Mouse (Mus musculus) G1E (cell line): Measurements from ENCODE around the gene Hnrnpu. TPM values are rescaled to one million over a fixed set of nuclear protein-coding genes. Genes with fewer than 3 reads are reported as not detected.

Experiments
- ATAC-seq: 2 replicates; pipeline ENCODE4 v1.8.0; 2016; ENCODE audit warnings: mild to moderate bottlenecking; ENCODE audit not compliant: insufficient number of reproducible peaks, poor library complexity, low FRiP score, severe bottlenecking; ENCODE audit errors: extremely low read depth
- DNase-seq: peaks from one replicate; pipeline ENCODE4 v3.0.0; 2012; ENCODE audit warnings: low spot score
- H3K27me3 ChIP-seq: 2 replicates; pipeline ENCODE4 v1.6.1; 2012; ENCODE audit warnings: mild to moderate bottlenecking, low read length, inconsistent platforms; ENCODE audit not compliant: insufficient read depth
- H3K36me3 ChIP-seq: replicated peaks from 2 replicates; pipeline ENCODE3; 2012; ENCODE audit warnings: mild to moderate bottlenecking, inconsistent platforms
- H3K4me1 ChIP-seq: 2 replicates; pipeline ENCODE4 v1.6.1; 2012; ENCODE audit warnings: low read depth, low read length, inconsistent platforms, mixed read lengths; ENCODE audit not compliant: insufficient read depth
- H3K4me3 ChIP-seq: 2 replicates; pipeline ENCODE4 v1.5.1; 2012; ENCODE audit warnings: low read depth, mild to moderate bottlenecking, inconsistent platforms, low read length, moderate library complexity, mixed read lengths
- H3K9me3 ChIP-seq: replicated peaks from 2 replicates; pipeline ENCODE4 v1.6.1; 2012; ENCODE audit warnings: inconsistent platforms
- CTCF ChIP-seq: IDR thresholded peaks from 2 replicates; pipeline ENCODE4 v1.5.1; 2012; ENCODE audit warnings: low read depth, low read length, inconsistent platforms, mixed read lengths
- GATA1 ChIP-seq: IDR thresholded peaks from 2 replicates; pipeline ENCODE4 v1.6.1; 2012; ENCODE audit warnings: borderline replicate concordance, low read length, inconsistent platforms, mixed read lengths
- GATA2 ChIP-seq: IDR thresholded peaks from 2 replicates; pipeline ENCODE4 v1.6.1; 2012; ENCODE audit warnings: low read depth, low read length, inconsistent platforms, borderline replicate concordance
- POLR2AphosphoS5 ChIP-seq: IDR thresholded peaks from 2 replicates; pipeline ENCODE4 v1.6.1; 2012; ENCODE audit warnings: low read depth, low read length, inconsistent platforms; ENCODE audit not compliant: insufficient replicate concordance
- TAL1 ChIP-seq: conservative IDR thresholded peaks from 2 replicates; pipeline ENCODE4 v1.6.1; 2012; ENCODE audit warnings: low read depth, low read length, inconsistent platforms, mixed read lengths
- polyA plus RNA-seq: library from polyadenylated mRNA; stranded (reverse); fragments of >175 nt; gene quantifications from 2 replicates; pipeline ENCODE4 v1.2.3, GENCODE M21; 2012
- total RNA-seq, 2 experiments: library from RNA; stranded (forward) in 1 of 2; stranded (reverse) in 1 of 2; fragments of 200-1000 nt in 1 of 2; fragments of >200 nt in 1 of 2; fragmentation: Nextera tagmentation in 1 of 2; gene quantifications; 2 replicates each; pipeline ENCODE4 v1.2.3; 2014 to 2017

The Hnrnpu gene
- total and polyA plus RNA-seq, 3 experiments: 441 to 932 (median 726) TPM

GRCm38 (mm10) chr1:178335860-178336261, 1.7 kb downstream of the Hnrnpu start:
- ATAC-seq (no peak), DNase-seq (no peak)
- Histone ChIP-seq H3K27me3 (no peaks in the 10 kb centered on the region), H3K4me1 (peaks cover 39% of the 10 kb centered on the region), H3K9me3 (no peaks in the 10 kb centered on the region), H3K4me3 (peak overlapping the region; percentile 100), H3K36me3 (peaks cover 52% of the 10 kb centered on the region)
- no peak for TF ChIP-seq CTCF
- no peak for TF ChIP-seq GATA2
- no peak for TF ChIP-seq POLR2AphosphoS5
- TF ChIP-seq GATA1: no peak
- TF ChIP-seq TAL1: no peak

GRCm38 (mm10) chr1:178329946-178330345, 7.7 kb downstream of the Hnrnpu start:
- ATAC-seq (no peak), DNase-seq (no peak)
- Histone ChIP-seq H3K9me3 (no peaks in the 10 kb centered on the region), H3K27me3 (no peaks in the 10 kb centered on the region), H3K36me3 (peaks cover 88% of the 10 kb centered on the region), H3K4me3 (no peak overlapping the region; the same call in 1 of the 2 replicates), H3K4me1 (peaks cover 51% of the 10 kb centered on the region)
- TF ChIP-seq CTCF: no peak
- no peak for TF ChIP-seq TAL1

DNA sequence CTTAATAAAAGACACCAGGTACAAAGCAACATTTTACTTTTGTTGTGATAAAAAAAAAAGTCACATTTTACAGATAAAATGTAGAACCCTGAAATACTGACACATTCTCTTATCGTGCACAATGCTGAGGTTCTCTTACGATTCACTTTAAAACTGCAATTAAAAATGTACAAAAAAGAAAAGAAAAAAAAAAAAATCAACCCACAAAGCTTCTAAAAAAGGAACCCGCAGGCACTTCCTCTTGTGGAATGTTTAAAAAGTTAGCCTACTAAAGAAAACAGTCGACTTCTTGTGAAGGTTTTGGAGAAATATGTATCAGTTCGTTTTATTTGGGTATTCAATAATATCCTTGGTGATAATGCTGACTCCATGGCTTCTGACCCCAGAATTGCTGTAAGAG, 8.6 kb downstream of the Hnrnpu start:
- no peak for TF ChIP-seq CTCF
- TF ChIP-seq POLR2AphosphoS5: no peak
- no peak for TF ChIP-seq GATA1
- no peak for TF ChIP-seq GATA2
- no peak for TF ChIP-seq TAL1
- H3K4me3 ChIP-seq: no peak overlapping the region
- no peak for ATAC-seq
- no peak for DNase-seq
- peaks cover 87% of the 10 kb centered on the region for H3K36me3 ChIP-seq
- no peaks in the 10 kb centered on the region for H3K9me3 ChIP-seq
- H3K4me1 ChIP-seq: peaks cover 51% of the 10 kb centered on the region
- no peaks in the 10 kb centered on the region for H3K27me3 ChIP-seq

GRCm38 (mm10) chr1:178326950-178327349, 10.6 kb downstream of the Hnrnpu start:
- Histone ChIP-seq H3K27me3 (no peaks in the 10 kb centered on the region), H3K4me1 (peaks cover 48% of the 10 kb centered on the region), H3K36me3 (peaks cover 85% of the 10 kb centered on the region), H3K4me3 (no peak overlapping the region), H3K9me3 (no peaks in the 10 kb centered on the region)
- DNase-seq: no peak
- TF ChIP-seq GATA1 (no peak), POLR2AphosphoS5 (no peak), GATA2 (no peak), CTCF (no peak), TAL1 (no peak)
- no peak for ATAC-seq

DNA sequence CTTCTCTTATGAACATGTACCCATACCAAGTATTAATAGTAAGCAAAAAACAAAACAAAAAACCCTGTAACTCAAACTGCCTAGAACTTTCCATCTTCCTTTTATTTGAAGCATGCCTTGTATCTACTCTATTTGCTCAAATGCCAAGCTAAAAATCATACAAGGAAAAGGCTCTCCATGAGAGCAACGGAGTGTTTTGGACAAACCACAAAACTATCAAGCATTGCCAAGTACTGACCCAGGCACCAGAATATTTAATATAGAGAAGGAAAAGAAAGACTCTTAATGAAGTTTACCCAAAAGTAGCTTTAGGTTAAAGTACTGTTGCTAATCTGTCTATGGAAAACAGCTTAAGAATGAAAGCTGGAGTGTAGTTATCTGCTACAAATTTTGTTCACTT, 11.2 kb downstream of the Hnrnpu start:
- no peaks in the 10 kb centered on the region for H3K27me3 ChIP-seq
- H3K4me1 ChIP-seq: peaks cover 45% of the 10 kb centered on the region
- TF ChIP-seq POLR2AphosphoS5 (no peak), TAL1 (no peak)
- ATAC-seq (no peak), DNase-seq (no peak)
- no peaks in the 10 kb centered on the region for H3K9me3 ChIP-seq
- peaks cover 83% of the 10 kb centered on the region for H3K36me3 ChIP-seq
- H3K4me3 ChIP-seq: no peak overlapping the region

- Histone ChIP-seq H3K4me3 (no peak overlapping the region), H3K36me3 (peaks cover 79% of the 10 kb centered on the region), H3K4me1 (peaks cover 48% of the 10 kb centered on the region), H3K9me3 (no peaks in the 10 kb centered on the region), H3K27me3 (no peaks in the 10 kb centered on the region)
- DNase-seq (no peak), ATAC-seq (no peak)
- TF ChIP-seq CTCF: no peak
- no peak for TF ChIP-seq GATA2
- no peak for TF ChIP-seq TAL1
- no peak for TF ChIP-seq GATA1
- TF ChIP-seq POLR2AphosphoS5: no peak
Observed at GRCm38 (mm10) chr1:178324568-178324967, 13.0 kb downstream of the Hnrnpu start.

- DNase-seq: no peak
- ATAC-seq: no peak
- no peaks in the 10 kb centered on the region for H3K9me3 ChIP-seq
- no peak for TF ChIP-seq TAL1
- H3K4me1 ChIP-seq: peaks cover 46% of the 10 kb centered on the region
- peaks cover 71% of the 10 kb centered on the region for H3K36me3 ChIP-seq
- no peaks in the 10 kb centered on the region for H3K27me3 ChIP-seq
- no peak overlapping the region; the same call in 1 of the 2 replicates for H3K4me3 ChIP-seq
Observed at GRCm38 (mm10) chr1:178323235-178323634, 14.4 kb downstream of the Hnrnpu start.
